Mouse (Mus musculus) ZHBTc4 (cell line): Measurements from ENCODE around the gene Rhebl1.

Experiments used
- DNase-seq: peaks from one replicate; pipeline ENCODE4 v3.0.0-alpha.2; 2011; ENCODE audit warnings: low read depth, low spot score

Rhebl1 gene

GRCm38 (mm10) chr15:98851229-98851818 is 43.0 kb downstream of the Rhebl1 start:
- no peak for DNase-seq

DNA sequence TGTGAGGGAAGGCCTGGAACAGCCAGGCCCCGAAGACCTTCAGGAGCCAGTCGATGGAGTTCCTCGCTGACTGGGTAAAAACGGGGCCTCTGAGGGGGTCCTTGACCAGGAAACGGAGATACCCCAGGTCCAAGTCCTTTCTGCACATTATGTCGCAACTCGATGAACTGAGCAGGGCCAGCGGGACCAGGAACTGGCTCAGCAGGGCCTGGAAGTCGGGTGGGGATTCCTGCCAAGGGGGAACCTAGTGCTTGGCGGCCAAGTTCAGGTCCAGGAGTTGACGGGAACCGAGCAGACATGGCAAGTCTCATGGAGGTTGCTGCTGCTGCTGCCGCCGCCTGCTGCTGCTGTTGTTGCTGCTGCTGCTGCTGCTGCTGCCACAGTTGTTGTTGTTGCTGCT is 43.7 kb downstream of the Rhebl1 start:
- no peak for DNase-seq

GRCm38 (mm10) chr15:98849956-98850600 is 44.3 kb downstream of the Rhebl1 start:
- no peak for DNase-seq

- no peak for DNase-seq
Observed at GRCm38 (mm10) chr15:98849165-98849564, 45.2 kb downstream of the Rhebl1 start.

DNA sequence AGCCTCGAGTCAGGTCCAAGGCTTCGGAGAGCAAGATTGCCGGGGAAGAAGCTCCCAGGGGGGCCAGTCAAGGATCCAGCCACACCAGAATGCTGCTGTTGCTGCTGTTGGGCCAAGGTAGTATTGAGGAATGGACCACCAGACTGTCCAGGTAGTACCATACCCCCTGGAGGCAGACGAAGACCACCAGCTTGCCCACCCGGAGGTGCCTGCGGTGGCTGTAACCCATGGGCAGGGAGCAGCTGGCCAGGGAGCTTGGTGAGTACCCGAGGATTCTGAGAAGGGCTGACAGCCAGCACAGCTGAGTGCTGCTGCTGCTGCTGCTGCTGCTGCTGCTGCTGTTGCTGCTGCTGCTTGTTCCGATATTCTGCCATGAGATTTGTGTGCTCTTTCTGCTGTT is 48.2 kb downstream of the Rhebl1 start:
- no peak for DNase-seq

DNA sequence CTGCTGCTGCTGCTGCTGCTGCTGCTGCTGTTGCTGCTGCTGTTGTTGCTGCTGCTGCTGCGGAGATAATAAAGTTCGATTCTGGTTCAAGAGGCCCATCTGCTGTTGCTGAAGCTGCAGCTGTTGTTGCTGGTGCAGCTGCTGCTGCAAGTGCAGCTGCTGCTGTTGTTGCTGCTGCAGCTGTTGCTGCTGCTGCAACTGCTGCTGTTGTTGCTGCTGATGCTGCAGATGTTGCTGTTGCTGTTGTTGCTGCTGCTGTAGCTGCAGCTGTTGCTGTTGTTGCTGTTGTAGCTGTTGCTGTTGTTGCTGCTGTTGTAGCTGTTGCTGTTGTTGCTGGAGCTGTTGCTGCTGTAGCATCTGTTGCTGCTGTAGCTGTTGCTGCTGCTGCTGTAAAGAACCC is 49.2 kb downstream of the Rhebl1 start:
- no peak for DNase-seq

DNA sequence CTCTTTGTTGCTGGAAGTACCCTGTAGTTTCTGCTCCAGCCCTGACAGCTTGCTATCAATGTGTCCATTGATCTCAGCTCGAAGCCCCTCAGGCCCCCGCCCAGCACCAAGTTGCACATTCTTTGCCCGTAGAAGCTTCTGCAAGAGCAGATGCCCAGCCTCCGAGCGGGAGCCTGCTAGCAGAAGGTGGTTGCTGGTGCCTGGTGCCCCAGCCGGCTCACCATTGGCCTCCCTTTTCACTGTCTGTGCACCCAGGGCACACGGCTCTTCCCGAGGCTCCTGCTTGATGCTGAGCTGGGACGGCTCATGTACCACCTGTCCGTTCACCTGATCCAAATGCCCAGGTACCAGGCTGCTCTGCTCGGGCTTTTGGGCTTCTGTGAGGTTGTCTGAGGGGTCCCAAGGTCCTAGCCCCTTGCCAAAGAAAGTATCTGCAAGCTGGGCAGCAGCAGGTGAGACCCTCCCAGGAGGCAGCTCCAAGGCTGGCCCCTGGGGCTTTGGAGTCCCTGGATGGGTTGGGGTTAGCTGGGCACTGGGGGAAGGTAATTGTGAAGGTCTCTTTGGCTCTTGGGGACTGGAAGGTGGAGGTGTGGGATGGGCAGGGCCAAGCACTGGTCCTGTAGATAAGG is 50.6 kb downstream of the Rhebl1 start:
- no peak for DNase-seq

DNA sequence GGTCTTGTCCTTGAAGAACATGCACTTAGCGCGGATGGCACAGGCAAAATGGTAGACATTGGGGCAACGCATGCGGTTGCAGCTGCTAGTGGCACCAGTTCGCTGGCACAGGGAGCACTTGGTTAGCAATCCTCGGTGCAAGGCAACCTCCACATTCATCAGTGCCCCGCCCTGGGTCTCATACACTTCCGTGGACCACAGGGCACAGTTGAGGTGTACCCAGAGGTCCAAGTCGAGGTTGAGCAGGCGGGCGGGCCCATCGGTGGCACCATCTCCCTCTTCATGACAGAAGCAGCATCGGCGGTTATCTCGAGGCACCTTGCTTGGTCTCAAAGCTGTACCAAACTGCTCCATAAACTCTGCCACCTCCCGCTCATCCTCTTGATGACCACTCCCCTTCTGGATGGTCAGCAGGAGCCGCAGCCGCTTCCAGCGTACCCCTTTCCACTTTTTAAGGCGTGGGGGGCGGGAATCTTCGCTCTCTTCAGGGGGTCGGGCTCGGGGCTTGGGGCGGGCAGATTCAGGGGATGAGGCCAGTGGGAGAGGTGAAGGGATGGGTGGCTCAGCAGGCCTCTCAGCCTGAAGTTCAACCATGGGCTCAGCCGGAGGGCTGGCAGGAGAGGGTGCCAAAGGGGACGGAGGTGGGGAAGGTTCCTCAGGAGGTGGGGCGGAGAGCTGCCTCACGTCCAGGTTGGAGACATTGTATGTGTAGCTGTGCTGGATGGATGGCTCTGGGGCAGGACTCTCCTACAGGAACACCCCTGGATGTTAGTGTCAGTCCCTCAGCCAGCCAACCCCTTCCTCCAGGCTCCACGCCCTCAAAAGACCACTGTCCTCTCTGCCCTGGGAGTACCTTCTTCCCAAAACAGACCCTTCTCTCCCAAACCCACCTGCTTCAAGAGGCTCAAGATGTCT is 54.4 kb downstream of the Rhebl1 start:
- DNase-seq = no peak

DNA sequence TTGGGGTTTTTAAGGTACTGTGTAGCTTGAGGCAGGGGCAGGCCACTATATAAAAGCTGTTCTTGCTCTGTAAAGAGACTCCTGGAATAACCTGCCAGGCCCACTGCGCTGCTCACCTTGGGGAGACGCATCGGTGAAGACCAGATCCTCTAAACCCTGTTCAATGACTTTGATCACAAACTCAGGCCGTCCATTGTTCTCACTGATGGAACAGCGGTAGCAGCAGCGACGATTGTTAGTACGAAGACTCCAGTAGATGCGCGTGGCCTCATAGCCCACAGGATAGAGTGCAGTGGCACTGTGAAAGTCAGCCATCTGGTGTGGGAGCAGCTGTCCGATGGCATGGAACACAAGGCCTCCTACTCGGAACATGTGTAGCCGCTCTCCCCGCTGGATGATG is 55.2 kb downstream of the Rhebl1 start:
- DNase-seq = no peak

GRCm38 (mm10) chr15:98837743-98838103 is 56.6 kb downstream of the Rhebl1 start:
- DNase-seq = no peak

DNA sequence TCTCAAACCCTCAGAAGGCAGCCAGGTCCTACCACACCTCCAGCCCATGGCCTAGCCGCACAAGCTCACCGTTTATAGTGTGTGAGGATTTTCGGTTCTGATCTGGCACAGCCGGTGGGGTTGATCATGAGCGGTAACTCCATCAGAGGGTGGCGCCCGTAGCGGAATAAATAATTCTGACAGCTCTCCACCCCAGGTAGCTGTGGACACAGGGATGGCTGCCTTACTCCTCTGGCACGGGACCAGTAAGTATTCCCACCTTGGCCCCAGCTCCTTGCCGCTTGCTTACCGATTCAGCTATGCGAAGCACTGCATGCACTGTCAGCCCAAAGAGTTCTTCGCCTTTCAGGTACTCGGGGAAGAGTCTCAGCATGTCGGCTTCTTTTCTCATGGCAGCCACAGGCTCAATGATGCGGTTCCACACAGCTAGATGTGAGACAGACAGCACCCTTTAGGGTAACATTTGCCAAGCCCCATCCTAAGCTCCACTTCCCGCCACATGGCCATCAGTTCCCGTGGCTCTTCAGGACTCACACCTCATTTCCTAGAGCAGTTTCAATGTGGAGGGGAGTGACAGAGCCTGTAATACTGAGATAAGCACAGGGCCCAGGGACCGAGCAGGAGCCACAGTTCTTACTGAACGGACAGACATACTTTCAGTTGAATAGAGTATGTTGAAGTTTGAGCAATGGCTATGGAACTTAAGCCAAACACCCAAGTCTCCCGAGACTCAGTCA is 57.2 kb downstream of the Rhebl1 start:
- DNase-seq = no peak

- no peak for DNase-seq
Observed at GRCm38 (mm10) chr15:98835291-98835690, 59.0 kb downstream of the Rhebl1 start.

DNA sequence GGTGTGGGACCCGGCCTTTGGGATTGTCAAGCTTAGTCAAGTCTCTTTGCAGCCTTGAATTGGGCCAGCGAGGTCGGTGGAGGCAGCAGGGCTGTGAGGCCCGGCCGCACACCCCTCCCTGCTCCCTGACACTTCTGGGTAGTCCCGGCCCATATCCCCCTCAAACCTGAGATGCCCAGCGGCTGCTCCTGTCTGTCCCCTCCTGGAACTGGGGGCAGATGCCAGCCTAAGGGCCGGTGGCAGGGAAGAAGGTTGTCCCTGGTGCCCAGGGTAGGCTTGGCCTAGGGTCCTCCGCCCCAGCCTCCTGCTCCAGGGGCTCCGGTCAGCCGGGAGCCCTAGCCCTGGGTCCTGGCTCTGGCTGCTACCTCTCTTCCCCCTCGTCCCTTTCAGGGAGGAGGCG is 60.3 kb downstream of the Rhebl1 start:
- no peak for DNase-seq

DNA sequence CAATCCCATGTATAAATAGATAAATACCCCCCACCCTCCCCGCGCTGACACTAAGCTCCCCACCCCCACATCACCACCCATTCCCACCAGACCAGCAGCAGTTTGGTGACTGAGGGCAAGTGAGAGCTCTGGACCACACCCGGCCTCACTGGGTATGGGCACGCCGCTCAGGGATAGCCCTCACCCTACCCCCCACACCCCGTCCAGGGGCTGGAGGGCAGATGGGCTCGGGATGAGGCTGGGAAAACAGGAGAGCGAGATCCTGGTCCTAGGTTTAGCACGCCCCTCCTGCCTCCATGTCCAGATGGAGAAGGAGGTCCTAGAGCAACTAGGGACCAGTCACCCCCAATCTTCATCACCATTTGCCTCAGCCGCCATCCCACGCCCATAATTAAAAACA is 61.1 kb downstream of the Rhebl1 start:
- no peak for DNase-seq

DNA sequence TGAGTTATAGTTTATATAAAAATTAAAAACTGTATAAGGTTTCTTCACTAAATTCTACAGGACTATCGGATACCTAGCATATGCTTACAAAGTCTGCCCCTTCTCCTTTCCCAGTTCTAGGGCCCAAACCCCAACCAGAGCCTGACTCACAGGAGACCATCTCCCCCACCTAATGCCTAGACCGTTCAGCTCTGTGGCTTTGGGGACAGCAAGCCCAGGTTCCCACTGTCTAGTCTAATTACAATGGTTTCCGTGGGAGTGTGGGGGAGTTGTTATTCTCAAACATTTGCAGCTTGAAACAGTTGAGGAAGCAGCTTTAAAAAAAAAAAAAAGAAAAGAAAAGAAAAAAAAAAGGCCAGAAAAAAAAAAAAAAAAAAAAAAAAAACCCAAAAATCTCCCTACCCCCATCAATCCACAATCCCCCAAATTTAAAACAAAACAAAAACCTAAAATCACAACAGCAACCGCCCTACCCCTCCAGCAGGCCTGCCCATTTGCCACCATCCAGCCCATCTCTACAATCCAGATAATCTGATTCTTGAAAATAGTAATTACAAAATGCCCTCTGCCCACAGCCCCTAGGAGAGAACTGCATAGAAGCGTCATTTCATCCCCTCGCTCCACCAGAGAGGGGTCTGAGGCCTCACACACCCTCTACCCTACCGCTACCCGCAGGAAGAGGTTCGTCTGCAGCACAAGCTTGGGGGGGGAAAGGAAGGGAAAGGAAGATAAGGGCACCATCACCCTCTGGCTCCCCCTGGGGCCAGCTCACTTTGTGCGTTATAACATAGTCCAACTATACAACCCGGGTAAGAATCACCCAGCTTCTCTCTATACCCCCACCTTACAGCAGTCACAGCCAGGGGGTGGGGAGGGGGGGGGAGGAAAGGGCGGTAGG is 61.9 kb downstream of the Rhebl1 start:
- DNase-seq = no peak

DNA sequence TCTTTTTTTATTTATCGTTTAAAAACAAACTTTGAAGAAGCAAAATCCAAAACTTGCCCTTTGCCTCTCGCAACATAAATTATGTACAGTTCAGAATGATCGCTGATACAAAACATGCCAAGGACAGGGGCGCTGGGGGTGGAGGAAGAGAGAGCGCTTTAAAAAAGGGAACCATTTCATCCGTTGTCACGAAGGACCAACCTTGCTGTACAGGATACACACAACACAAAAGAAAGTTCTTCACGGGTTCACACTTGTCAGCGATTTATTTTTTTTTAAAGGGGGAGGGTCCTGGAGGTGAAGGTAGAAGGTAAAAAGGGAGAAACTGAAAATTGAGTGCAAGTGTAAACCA is 62.7 kb downstream of the Rhebl1 start:
- no peak for DNase-seq

DNA sequence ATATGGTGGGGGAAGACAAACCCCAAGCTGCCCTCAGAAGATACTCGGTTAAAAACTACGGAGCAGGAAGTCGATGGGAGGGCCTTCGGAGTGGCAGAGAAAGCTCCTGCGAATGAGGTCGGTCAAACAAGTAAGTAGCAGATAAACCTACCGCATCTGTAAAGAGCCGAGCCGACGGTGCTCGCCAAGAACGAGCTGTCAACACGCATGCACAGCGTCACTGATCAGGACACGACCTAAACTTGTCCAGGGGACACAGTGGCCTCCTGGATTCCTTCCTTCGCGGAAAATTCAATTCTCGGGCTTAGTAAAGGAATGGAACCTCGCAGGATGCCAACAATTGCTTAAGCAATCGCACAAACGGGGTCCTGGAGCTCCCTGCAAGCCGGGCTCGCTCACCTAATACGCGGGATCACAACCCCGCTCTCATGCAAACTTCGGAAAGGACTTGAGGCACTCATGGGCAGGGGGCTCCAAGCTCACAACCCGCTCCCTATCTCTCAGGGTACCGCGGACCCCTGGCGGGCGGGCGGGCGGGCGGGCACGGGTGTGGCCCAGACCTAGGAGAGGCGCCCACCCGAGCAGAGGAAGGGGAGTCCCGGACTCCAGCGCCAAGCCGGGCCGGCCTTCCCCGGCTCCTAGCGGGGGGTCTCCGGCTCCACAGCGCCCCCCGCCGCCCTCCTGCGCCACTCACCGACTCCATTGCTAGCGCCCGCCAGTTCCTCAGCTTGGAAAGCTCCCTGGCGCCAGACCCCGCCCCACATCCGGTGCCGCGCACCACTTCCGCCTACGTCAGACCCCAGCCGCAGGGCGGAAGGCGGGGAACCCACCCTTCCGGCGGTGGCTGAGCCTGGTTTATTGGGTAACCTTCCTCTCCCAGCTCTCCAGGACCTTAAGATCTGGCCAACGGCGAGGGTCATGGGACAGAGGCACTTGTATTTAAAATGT is 63.3 kb downstream of the Rhebl1 start, which contains the start of gene Prkag1:
Gene Prkag1 (minus strand): TSS at position 786 of the 948 bp plus-strand sequence.
- peak; percentile 98 for DNase-seq
